Mouse (Mus musculus): Measurements from ENCODE around the gene Zfp777. TPM values are rescaled to one million over a fixed set of nuclear protein-coding genes. Genes with fewer than 3 reads are reported as not detected.

The Zfp777 gene
- polyA plus RNA-seq (2015; fragmentation: Nextera tagmentation; extraction: Ambion mirVana): 4.8 and 6.1 TPM in 2 replicates

GRCm38 (mm10) chr6:48048426-48049272, at the start of gene Zfp777:
TSS of gene Zfp777 (minus strand) at chr6:48048911.
- H3K27ac ChIP-seq (ENCODE audit: low read length): peak within 1 kb of the TSS; percentile 92
- peaks cover 8% of the 10 kb centered on the region for H3K4me1 ChIP-seq (replicated peaks; ENCODE audit: control insufficient read depth, insufficient read depth, low read length)
- peak within 1 kb of the TSS; percentile 91 for H3K9ac ChIP-seq (ENCODE audit: low read length)
- ATAC-seq (ENCODE audit: low read depth): peak; percentile 94
- under 1% methylated on average over 66 of the region's 82 CpGs for WGBS
- H3K4me2 ChIP-seq (ENCODE audit: low read depth, low read length): peak within 1 kb of the TSS; percentile 89
- no peaks in the 10 kb centered on the region for H3K27me3 ChIP-seq (ENCODE audit: control insufficient read depth, insufficient read depth, low read depth, low read length)
- peaks cover 11% of the 10 kb centered on the region for H3K36me3 ChIP-seq (ENCODE audit: control insufficient read depth, insufficient read depth, low read length)
- H3K4me3 ChIP-seq (ENCODE audit: low read length): peak within 1 kb of the TSS; percentile 72
- no peaks in the 10 kb centered on the region for H3K9me3 ChIP-seq (ENCODE audit: control insufficient read depth, low read length)

- Histone ChIP-seq H3K4me3 (ENCODE audit: low read length) (peak overlapping the region; percentile 86), H3K9me3 (ENCODE audit: control insufficient read depth, low read length) (no peaks in the 10 kb centered on the region), H3K4me2 (ENCODE audit: low read depth, low read length) (peak overlapping the region; percentile 80), H3K4me1 (replicated peaks; ENCODE audit: control insufficient read depth, insufficient read depth, low read length) (peaks cover 8% of the 10 kb centered on the region), H3K9ac (ENCODE audit: low read length) (no peak overlapping the region), H3K27me3 (ENCODE audit: control insufficient read depth, insufficient read depth, low read depth, low read length) (no peaks in the 10 kb centered on the region), H3K27ac (ENCODE audit: low read length) (no peak overlapping the region), H3K36me3 (ENCODE audit: control insufficient read depth, insufficient read depth, low read length) (peaks cover 14% of the 10 kb centered on the region)
- WGBS: 37% methylated on average over 14 of the region's 14 CpGs
- no peak for ATAC-seq (ENCODE audit: low read depth)
Observed at GRCm38 (mm10) chr6:48086957-48087715, 38.4 kb upstream of the Zfp777 start.

- H3K36me3 ChIP-seq (ENCODE audit: control insufficient read depth, insufficient read depth, low read length): peaks cover 20% of the 10 kb centered on the region
- WGBS: under 1% methylated on average over 47 of the region's 53 CpGs
- H3K9ac ChIP-seq (ENCODE audit: low read length): peak within 1 kb of the TSS; percentile 97
- peak within 1 kb of the TSS; percentile 84 for H3K4me2 ChIP-seq (ENCODE audit: low read depth, low read length)
- peak within 1 kb of the TSS; percentile 91 for H3K27ac ChIP-seq (ENCODE audit: low read length)
- no peaks in the 10 kb centered on the region for H3K27me3 ChIP-seq (ENCODE audit: control insufficient read depth, insufficient read depth, low read depth, low read length)
- peaks cover 8% of the 10 kb centered on the region for H3K4me1 ChIP-seq (replicated peaks; ENCODE audit: control insufficient read depth, insufficient read depth, low read length)
- no peaks in the 10 kb centered on the region for H3K9me3 ChIP-seq (ENCODE audit: control insufficient read depth, low read length)
- ATAC-seq (ENCODE audit: low read depth): peak; percentile 94
- H3K4me3 ChIP-seq (ENCODE audit: low read length): peak within 1 kb of the TSS; percentile 86
Observed at GRCm38 (mm10) chr6:48086471-48086878, 37.8 kb upstream of the Zfp777 start, which contains the start of gene Zfp746. TSS of gene Zfp746 (minus strand) at chr6:48086593.

GRCm38 (mm10) chr6:48085521-48086404, 37.1 kb upstream of the Zfp777 start:
- Histone ChIP-seq H3K9ac (ENCODE audit: low read length) (peak overlapping the region; percentile 97), H3K9me3 (ENCODE audit: control insufficient read depth, low read length) (no peaks in the 10 kb centered on the region), H3K27ac (ENCODE audit: low read length) (peak overlapping the region; percentile 91), H3K4me2 (ENCODE audit: low read depth, low read length) (peak overlapping the region; percentile 84), H3K4me1 (replicated peaks; ENCODE audit: control insufficient read depth, insufficient read depth, low read length) (peaks cover 8% of the 10 kb centered on the region), H3K36me3 (ENCODE audit: control insufficient read depth, insufficient read depth, low read length) (peaks cover 27% of the 10 kb centered on the region), H3K27me3 (ENCODE audit: control insufficient read depth, insufficient read depth, low read depth, low read length) (no peaks in the 10 kb centered on the region), H3K4me3 (ENCODE audit: low read length) (peak overlapping the region; percentile 86)
- 2% methylated on average over 51 of the region's 72 CpGs for WGBS
- peak; percentile 89 for ATAC-seq (ENCODE audit: low read depth)

- Histone ChIP-seq H3K4me3 (ENCODE audit: low read length) (no peak overlapping the region), H3K36me3 (ENCODE audit: control insufficient read depth, insufficient read depth, low read length) (peaks cover 43% of the 10 kb centered on the region), H3K9me3 (ENCODE audit: control insufficient read depth, low read length) (no peaks in the 10 kb centered on the region), H3K4me1 (replicated peaks; ENCODE audit: control insufficient read depth, insufficient read depth, low read length) (peaks cover 8% of the 10 kb centered on the region), H3K27ac (ENCODE audit: low read length) (no peak overlapping the region), H3K4me2 (ENCODE audit: low read depth, low read length) (no peak overlapping the region), H3K27me3 (ENCODE audit: control insufficient read depth, insufficient read depth, low read depth, low read length) (no peaks in the 10 kb centered on the region), H3K9ac (ENCODE audit: low read length) (no peak overlapping the region)
- 79% methylated on average over 6 of the region's 6 CpGs for WGBS
- ATAC-seq (ENCODE audit: low read depth): no peak
Observed at GRCm38 (mm10) chr6:48083733-48084191, 35.1 kb upstream of the Zfp777 start.

- Histone ChIP-seq H3K4me1 (replicated peaks; ENCODE audit: control insufficient read depth, insufficient read depth, low read length) (peaks cover 8% of the 10 kb centered on the region), H3K4me3 (ENCODE audit: low read length) (no peak overlapping the region), H3K4me2 (ENCODE audit: low read depth, low read length) (no peak overlapping the region), H3K9ac (ENCODE audit: low read length) (no peak overlapping the region), H3K27ac (ENCODE audit: low read length) (no peak overlapping the region), H3K27me3 (ENCODE audit: control insufficient read depth, insufficient read depth, low read depth, low read length) (no peaks in the 10 kb centered on the region), H3K36me3 (ENCODE audit: control insufficient read depth, insufficient read depth, low read length) (peaks cover 55% of the 10 kb centered on the region), H3K9me3 (ENCODE audit: control insufficient read depth, low read length) (no peaks in the 10 kb centered on the region)
- ATAC-seq (ENCODE audit: low read depth): no peak
- WGBS: 95% methylated on average over 3 of the region's 3 CpGs
Observed at GRCm38 (mm10) chr6:48081952-48082351, 33.2 kb upstream of the Zfp777 start.

- no peak for ATAC-seq (ENCODE audit: low read depth)
- Histone ChIP-seq H3K4me1 (replicated peaks; ENCODE audit: control insufficient read depth, insufficient read depth, low read length) (peaks cover 8% of the 10 kb centered on the region), H3K4me2 (ENCODE audit: low read depth, low read length) (no peak overlapping the region), H3K9ac (ENCODE audit: low read length) (no peak overlapping the region), H3K36me3 (ENCODE audit: control insufficient read depth, insufficient read depth, low read length) (peaks cover 58% of the 10 kb centered on the region), H3K27me3 (ENCODE audit: control insufficient read depth, insufficient read depth, low read depth, low read length) (no peaks in the 10 kb centered on the region), H3K27ac (ENCODE audit: low read length) (no peak overlapping the region), H3K9me3 (ENCODE audit: control insufficient read depth, low read length) (no peaks in the 10 kb centered on the region), H3K4me3 (ENCODE audit: low read length) (no peak overlapping the region)
- WGBS: 87% methylated on average over 5 of the region's 5 CpGs
Observed at GRCm38 (mm10) chr6:48081021-48081420, 32.3 kb upstream of the Zfp777 start.

- Histone ChIP-seq H3K4me2 (ENCODE audit: low read depth, low read length) (no peak overlapping the region), H3K27ac (ENCODE audit: low read length) (no peak overlapping the region), H3K9me3 (ENCODE audit: control insufficient read depth, low read length) (no peaks in the 10 kb centered on the region), H3K9ac (ENCODE audit: low read length) (no peak overlapping the region), H3K4me1 (replicated peaks; ENCODE audit: control insufficient read depth, insufficient read depth, low read length) (no peaks in the 10 kb centered on the region), H3K27me3 (ENCODE audit: control insufficient read depth, insufficient read depth, low read depth, low read length) (no peaks in the 10 kb centered on the region), H3K4me3 (ENCODE audit: low read length) (no peak overlapping the region), H3K36me3 (ENCODE audit: control insufficient read depth, insufficient read depth, low read length) (peaks cover 29% of the 10 kb centered on the region)
- ATAC-seq (ENCODE audit: low read depth): no peak
- WGBS: 67% methylated on average over 5 of the region's 5 CpGs
Observed at GRCm38 (mm10) chr6:48073316-48073715, 24.6 kb upstream of the Zfp777 start.

All from lung, embryonic 16.5 days (tissue).